Mouse (Mus musculus) cortical plate, adult 2 months (tissue): ENCODE results near the gene Gucy2c.

Experiments used
- CTCF ChIP-seq: fragments of 200-500 bp; IDR thresholded peaks from 2 replicates; pipeline ENCODE4 v1.5.1; 2011; ENCODE audit warnings: mild to moderate bottlenecking, control low read depth, low read length; ENCODE audit not compliant: insufficient read depth; ENCODE audit errors: extremely low read depth
- POLR2A ChIP-seq: fragments of 200-500 bp; IDR thresholded peaks from 2 replicates; pipeline ENCODE4 v1.6.1; 2011; ENCODE audit warnings: mild to moderate bottlenecking, low read length, control low read depth; ENCODE audit not compliant: insufficient read depth; ENCODE audit errors: extremely low read depth

GRCm38 (mm10) chr6:136660831-136661705, 120.5 kb downstream of the Gucy2c start:
- TF ChIP-seq CTCF = no peak
- TF ChIP-seq POLR2A = no peak
